Mouse (Mus musculus) neural tube, embryonic 15.5 days (tissue): ENCODE measurements around the gene Krt24. TPM values are rescaled to one million over a fixed set of nuclear protein-coding genes. Genes with fewer than 3 reads are reported as not detected.

Experiments
- ATAC-seq: fragments of 200-750 bp; cut with Nextera tagmentation; 2 replicates; pipeline ENCODE4 v1.8.0; 2017; ENCODE audit warnings: mild to moderate bottlenecking, moderate TSS enrichment, moderate library complexity; ENCODE audit not compliant: low FRiP score
- H3K27ac ChIP-seq: fragments of 300-500 bp; sonication (generic); replicated peaks from 2 replicates; pipeline ENCODE4 v1.5.1; 2015; ENCODE audit warnings: mild to moderate bottlenecking, inconsistent platforms
- H3K27me3 ChIP-seq: fragments of 300-500 bp; sonication (generic); replicated peaks from 2 replicates; pipeline ENCODE4 v1.6.1; 2015; ENCODE audit warnings: inconsistent platforms
- H3K36me3 ChIP-seq: fragments of 300-500 bp; sonication (generic); 2 replicates; pipeline ENCODE4 v1.6.1; 2015; ENCODE audit warnings: inconsistent platforms
- H3K4me1 ChIP-seq: fragments of 300-500 bp; sonication (generic); 2 replicates; pipeline ENCODE4 v1.6.1; 2015; ENCODE audit warnings: inconsistent platforms
- H3K4me2 ChIP-seq: fragments of 300-500 bp; sonication (generic); 2 replicates; pipeline ENCODE4 v1.6.1; 2015; ENCODE audit warnings: inconsistent platforms, mild to moderate bottlenecking, moderate library complexity
- H3K4me3 ChIP-seq: fragments of 300-500 bp; sonication (generic); replicated peaks from 2 replicates; pipeline ENCODE4 v1.5.1; 2015; ENCODE audit warnings: mild to moderate bottlenecking, inconsistent platforms
- H3K9ac ChIP-seq: fragments of 300-500 bp; sonication (generic); replicated peaks from 2 replicates; pipeline ENCODE4 v1.6.1; 2015; ENCODE audit warnings: mild to moderate bottlenecking, inconsistent platforms
- H3K9me3 ChIP-seq: fragments of 300-500 bp; sonication (generic); replicated peaks from 2 replicates; pipeline ENCODE4 v1.6.1; 2016; ENCODE audit warnings: inconsistent platforms
- WGBS: fragments of 180-500 bp; shearing (Covaris S2); methylation state at CpG from one replicate; pipeline ENCODE4 v1.1.7; 2015; ENCODE audit warnings: mixed read lengths; 5-methylcytosine and 5-hydroxymethylcytosine counted together
- polyA plus RNA-seq: library from polyadenylated mRNA; unstranded; fragments of >200 nt; fragmentation: Nextera tagmentation; extraction: Ambion mirVana; gene quantifications from 2 replicates; pipeline ENCODE4 v1.2.1, GENCODE M21; 2015

Krt24 gene
- polyA plus RNA-seq, 1 experiment from 2014 or later: not detected

- under 1% methylated on average over 86 of the region's 87 CpGs for WGBS
- Histone ChIP-seq H3K4me2 (peak within 1 kb of the TSS; percentile 82), H3K9me3 (no peaks in the 10 kb centered on the region), H3K36me3 (peaks cover 16% of the 10 kb centered on the region; the same call in 1 of the 2 replicates), H3K9ac (peak within 1 kb of the TSS; percentile 99), H3K27me3 (no peaks in the 10 kb centered on the region), H3K4me3 (peak within 1 kb of the TSS; percentile 88), H3K4me1 (peaks cover 37% of the 10 kb centered on the region), H3K27ac (peak within 1 kb of the TSS; percentile 98)
- ATAC-seq: peak; percentile 92
Measured at GRCm38 (mm10) chr11:99230261-99231048, 54.6 kb downstream of the Krt24 start, which contains the start of gene Smarce1. Smarce1 (minus strand) TSS chr11:99231017.

Other genes with a start within 250 kb of the Krt24 start
- gene Igfbp4, start 244.0 kb downstream of the Krt24 start, polyA plus RNA-seq: 151 and 215 TPM in 2 replicates
- gene Tns4, start 196.0 kb downstream of the Krt24 start, polyA plus RNA-seq: 0.09 and 0.22 TPM in 2 replicates
- 0.52 TPM in 1 of 2 replicates, not detected in the other for gene Ccr7, start 130.2 kb downstream of the Krt24 start, polyA plus RNA-seq
- gene Smarce1, start 54.2 kb downstream of the Krt24 start, polyA plus RNA-seq: 221 and 227 TPM in 2 replicates
- gene Krt222, start 41.2 kb downstream of the Krt24 start, polyA plus RNA-seq: 11.9 and 12.7 TPM in 2 replicates
- 0.61 and 0.77 TPM in 2 replicates for gene Krt25, start 37.7 kb upstream of the Krt24 start, polyA plus RNA-seq
- 0.19 and 0.26 TPM in 2 replicates for gene Krt26, start 52.7 kb upstream of the Krt24 start, polyA plus RNA-seq
- gene Krt27, start 65.8 kb upstream of the Krt24 start, polyA plus RNA-seq: 0.19 and 0.33 TPM in 2 replicates
- 0.36 and 0.50 TPM in 2 replicates for gene Krt28, start 89.6 kb upstream of the Krt24 start, polyA plus RNA-seq
- 31.6 and 31.8 TPM in 2 replicates for gene Krt10, start 104.1 kb upstream of the Krt24 start, polyA plus RNA-seq
- 0.11 and 0.12 TPM in 2 replicates for gene Krt12, start 137.0 kb upstream of the Krt24 start, polyA plus RNA-seq
- 0.08 and 5.4 TPM in 2 replicates for gene Krt20, start 152.9 kb upstream of the Krt24 start, polyA plus RNA-seq
- 0.15 and 0.93 TPM in 2 replicates for gene Krt23, start 207.9 kb upstream of the Krt24 start, polyA plus RNA-seq
- not detected in 2 replicates for gene Krt39, start 236.1 kb upstream of the Krt24 start, polyA plus RNA-seq